Comparison of ENCODE assay signal across 30 mouse cellular contexts in genomic region chr4:111799892-111800291, GRCm38 (mm10).
DNase-seq lines count a peak whose midpoint lies in the region; ATAC-seq and TF ChIP-seq lines count a peak whose summit lies in the region.
"Had no signal": no experiment of that assay in that cellular context is flagged by ENCODE, and none has a peak within 500 bp of the region (broad histone marks: within the 10 kb centered on the region; RNA-seq: fewer than 3 reads in every experiment).

No protein-coding gene starts in this region.

- H3K36me3 ChIP-seq in liver, embryonic 11.5 days (ENCODE audit: control insufficient read depth, insufficient read depth, low read length): no peaks in the 10 kb centered on the region
- no peaks in the 10 kb centered on the region for H3K36me3 ChIP-seq in liver, postnatal 0 days (replicated peaks; ENCODE audit: insufficient read depth, low read length)
- no peaks in the 10 kb centered on the region for H3K36me3 ChIP-seq in liver, embryonic 16.5 days (ENCODE audit: control insufficient read depth, insufficient read depth)
- H3K36me3 ChIP-seq: embryonic facial prominence, embryonic 10.5 days; embryonic facial prominence, embryonic 13.5 days; forebrain, embryonic 10.5 days; heart, embryonic 15.5 days; hindbrain, embryonic 10.5 days; hindbrain, embryonic 13.5 days had no signal

- H3K9ac ChIP-seq in liver, embryonic 11.5 days (ENCODE audit: low read depth, low read length): no peak overlapping the region
- no peak overlapping the region for H3K9ac ChIP-seq in liver, postnatal 0 days (replicated peaks)
- H3K9ac ChIP-seq in liver, embryonic 16.5 days (ENCODE audit: low read depth, low read length): no peak overlapping the region
- H3K9ac ChIP-seq: embryonic facial prominence, embryonic 13.5 days; forebrain, postnatal 0 days; heart, embryonic 12.5 days; heart, embryonic 15.5 days; hindbrain, embryonic 13.5 days had no signal

- no peaks in the 10 kb centered on the region for H3K4me1 ChIP-seq in liver, embryonic 11.5 days (replicated peaks; ENCODE audit: control insufficient read depth, insufficient read depth, low read length)
- no peaks in the 10 kb centered on the region for H3K4me1 ChIP-seq in liver, postnatal 0 days (ENCODE audit: insufficient read depth)
- H3K4me1 ChIP-seq in liver, embryonic 16.5 days (ENCODE audit: control insufficient read depth, low read depth, low read length): no peaks in the 10 kb centered on the region
- H3K4me1 ChIP-seq in cerebellum, adult 2 months (ENCODE audit: control insufficient read depth, insufficient read depth, low read length): no peaks in the 10 kb centered on the region
- H3K4me1 ChIP-seq: embryonic facial prominence, embryonic 10.5 days; embryonic facial prominence, embryonic 13.5 days; forebrain, embryonic 10.5 days; heart, embryonic 12.5 days; heart, embryonic 15.5 days; hindbrain, embryonic 10.5 days; hindbrain, embryonic 13.5 days had no signal

- peak; percentile 85 for ATAC-seq in liver, embryonic 11.5 days (replicated peaks; ENCODE audit: low FRiP score)
- ATAC-seq in liver, postnatal 0 days: no peak
- peak; percentile 57; the same call in 1 of the 2 replicates for ATAC-seq in erythroid progenitor cell, adult 5-6 weeks (replicated peaks; ENCODE audit: low FRiP score, poor library complexity, severe bottlenecking)
- peak; percentile 72; the same call in 1 of the 2 replicates for ATAC-seq in liver, embryonic 16.5 days (ENCODE audit: low read depth)
- ATAC-seq: activated CD4-positive, CD25-positive, alpha-beta regulatory T cell, adult 4 months; forebrain, embryonic 14.5 days; forebrain, postnatal 0 days; hindbrain, embryonic 16.5 days had no signal

- H3K4me3 ChIP-seq in liver, embryonic 11.5 days (ENCODE audit: low read depth, low read length): no peak overlapping the region
- H3K4me3 ChIP-seq in liver, postnatal 0 days (ENCODE audit: low read depth, low read length): no peak overlapping the region
- no peak overlapping the region for H3K4me3 ChIP-seq in liver, embryonic 16.5 days (ENCODE audit: low read depth, low read length)
- H3K4me3 ChIP-seq in cerebellum, adult 2 months (replicated peaks; ENCODE audit: insufficient read depth, low read depth, low read length): no peak overlapping the region
- H3K4me3 ChIP-seq: embryonic facial prominence, embryonic 10.5 days; embryonic facial prominence, embryonic 13.5 days; erythroblast, embryonic 14.5 days; forebrain, embryonic 10.5 days; gastrocnemius, adult 2 months; heart, embryonic 12.5 days; heart, embryonic 15.5 days; hindbrain, embryonic 10.5 days; hindbrain, embryonic 13.5 days had no signal

- no peaks in the 10 kb centered on the region for H3K27me3 ChIP-seq in liver, embryonic 11.5 days (replicated peaks; ENCODE audit: control insufficient read depth, insufficient read depth, low read length)
- H3K27me3 ChIP-seq in liver, postnatal 0 days (ENCODE audit: insufficient read depth, low read length): no peaks in the 10 kb centered on the region
- H3K27me3 ChIP-seq in liver, embryonic 16.5 days (ENCODE audit: control insufficient read depth, insufficient read depth, low read depth, low read length): no peaks in the 10 kb centered on the region
- H3K27me3 ChIP-seq in cerebellum, adult 2 months (ENCODE audit: control insufficient read depth, insufficient read depth, low read length): no peaks in the 10 kb centered on the region
- H3K27me3 ChIP-seq: embryonic facial prominence, embryonic 13.5 days; heart, embryonic 12.5 days; heart, embryonic 15.5 days; hindbrain, embryonic 13.5 days had no signal

- DNase-seq in liver, embryonic 11.5 days (ENCODE audit: low spot score): no peak
- DNase-seq in liver, postnatal 0 days: no peak
- DNase-seq in cerebellum, adult 2 months: no peak
- DNase-seq in heart, adult 18-20 months: no peak
- no peak for DNase-seq in spleen, postnatal 36 days (ENCODE audit: low spot score in 2 of 2)
- DNase-seq: adrenal gland, adult 8-10 months; adrenal gland, postnatal 25 days; cerebellum, adult 11 months; cerebellum, adult 8-10 months; cerebellum, postnatal 10 days; cerebellum, postnatal 36 days; embryo, embryonic 11 days; forebrain, postnatal 0 days; gastrocnemius, adult 2 months; gastrocnemius, postnatal 14 days; heart, postnatal 10 days; heart, postnatal 36 days had no signal

- no peak for TF ChIP-seq EP300 in liver, postnatal 0 days (IDR thresholded peaks at IDR 0.05; ENCODE audit: low read depth)

- no peak overlapping the region for H3K4me2 ChIP-seq in liver, embryonic 11.5 days
- H3K4me2 ChIP-seq in liver, postnatal 0 days (ENCODE audit: low read depth, low read length): no peak overlapping the region
- no peak overlapping the region for H3K4me2 ChIP-seq in liver, embryonic 16.5 days (ENCODE audit: low read depth, low read length)
- H3K4me2 ChIP-seq: embryonic facial prominence, embryonic 13.5 days; heart, embryonic 12.5 days; heart, embryonic 15.5 days; hindbrain, embryonic 13.5 days had no signal

- WGBS in liver, embryonic 11.5 days: 76% methylated on average over 3 of the region's 3 CpGs
- WGBS in liver, postnatal 0 days (ENCODE audit: insufficient replicate concordance): 65% methylated on average over 3 of the region's 3 CpGs
- WGBS in liver, embryonic 16.5 days (ENCODE audit: insufficient replicate concordance): 45% methylated on average over 3 of the region's 3 CpGs
- WGBS in cerebellum, adult 2 months: 97% methylated on average over 3 of the region's 3 CpGs

- no peak for TF ChIP-seq CTCF in liver, postnatal 0 days (IDR thresholded peaks at IDR 0.05; ENCODE audit: low read depth)
- TF ChIP-seq CTCF in cerebellum, adult 2 months (IDR thresholded peaks at IDR 0.05; ENCODE audit: borderline replicate concordance, insufficient read depth, low read depth, low read length): no peak

- TF ChIP-seq POLR2A in cerebellum, adult 2 months (IDR thresholded peaks at IDR 0.05; ENCODE audit: borderline replicate concordance, insufficient read depth, low read length): no peak

- H3K9me3 ChIP-seq in liver, embryonic 11.5 days (ENCODE audit: control insufficient read depth, low read length): no peaks in the 10 kb centered on the region
- no peaks in the 10 kb centered on the region for H3K9me3 ChIP-seq in liver, postnatal 0 days (ENCODE audit: low read length)
- H3K9me3 ChIP-seq in liver, embryonic 16.5 days (replicated peaks; ENCODE audit: control insufficient read depth, low read length): no peaks in the 10 kb centered on the region
- H3K9me3 ChIP-seq: embryonic facial prominence, embryonic 10.5 days; embryonic facial prominence, embryonic 13.5 days; forebrain, embryonic 10.5 days; heart, embryonic 12.5 days; heart, embryonic 15.5 days; hindbrain, embryonic 10.5 days; hindbrain, embryonic 13.5 days had no signal

- no peak overlapping the region for H3K27ac ChIP-seq in liver, embryonic 11.5 days (ENCODE audit: low read depth, low read length)
- H3K27ac ChIP-seq in liver, postnatal 0 days (ENCODE audit: low read depth): no peak overlapping the region
- no peak overlapping the region for H3K27ac ChIP-seq in liver, embryonic 16.5 days (ENCODE audit: low read length)
- no peak overlapping the region for H3K27ac ChIP-seq in cerebellum, adult 2 months (ENCODE audit: insufficient read depth, low read length)
- H3K27ac ChIP-seq: embryonic facial prominence, embryonic 10.5 days; embryonic facial prominence, embryonic 13.5 days; forebrain, embryonic 10.5 days; gastrocnemius, adult 2 months; heart, embryonic 15.5 days; hindbrain, embryonic 10.5 days; hindbrain, embryonic 13.5 days had no signal
